Mouse (Mus musculus) right cerebral cortex, postnatal 36 days (tissue): Measurements from ENCODE around the gene Rimbp2.
A peak's percentile ranks its signal among the peaks of the same experiment; 100 is the strongest.
"Not testable (repeated sequence)": the region's sequence is repeated elsewhere in the genome, so short reads cannot be mapped to it uniquely, and the experiment has no call there.

Experiments used
- DNase-seq, 2 experiments: peaks; one replicate each; pipeline ENCODE4 v3.0.0; 2022; ENCODE audit warnings: low spot score in 2 of 2, mixed read lengths in 1 of 2

Gene Rimbp2

GRCm38 (mm10) chr5:128953278-128954070 lies at the start of gene Rimbp2:
TSS of gene Rimbp2 (minus strand) at chr5:128953486.
- DNase-seq, result peak; percentile 57 to 77

GRCm38 (mm10) chr5:129002571-129003011 lies 49.3 kb upstream of the Rimbp2 start:
- no peak for DNase-seq

- DNase-seq, result no peak
Measured at GRCm38 (mm10) chr5:129000706-129001468, 47.6 kb upstream of the Rimbp2 start.

GRCm38 (mm10) chr5:128987141-128987954 lies 34.1 kb upstream of the Rimbp2 start:
- no peak for DNase-seq

- no peak for DNase-seq
Measured at GRCm38 (mm10) chr5:128985946-128986345, 32.7 kb upstream of the Rimbp2 start.

- no peak for DNase-seq
Measured at GRCm38 (mm10) chr5:128984536-128984935, 31.2 kb upstream of the Rimbp2 start.

- no peak for DNase-seq
Measured at GRCm38 (mm10) chr5:128981607-128982006, 28.3 kb upstream of the Rimbp2 start.

- no peak for DNase-seq
Measured at GRCm38 (mm10) chr5:128980857-128981256, 27.6 kb upstream of the Rimbp2 start.

- no peak for DNase-seq
Measured at GRCm38 (mm10) chr5:128978957-128979356, 25.7 kb upstream of the Rimbp2 start.

GRCm38 (mm10) chr5:128977466-128977865 lies 24.2 kb upstream of the Rimbp2 start:
- DNase-seq, result not testable (repeated sequence)

- no peak for DNase-seq
Measured at GRCm38 (mm10) chr5:128976266-128976665, 23.0 kb upstream of the Rimbp2 start.

GRCm38 (mm10) chr5:128971298-128971697 lies 18.0 kb upstream of the Rimbp2 start:
- DNase-seq, result peak in 1 of 2 experiments; percentile 55

- no peak for DNase-seq
Measured at GRCm38 (mm10) chr5:128970878-128971277, 17.6 kb upstream of the Rimbp2 start.

GRCm38 (mm10) chr5:128964353-128964752 lies 11.1 kb upstream of the Rimbp2 start:
- no peak for DNase-seq

GRCm38 (mm10) chr5:128958916-128959315 lies 5.6 kb upstream of the Rimbp2 start:
- DNase-seq, result no peak

- not testable (repeated sequence) for DNase-seq
Measured at GRCm38 (mm10) chr5:128954371-128954770, 1.1 kb upstream of the Rimbp2 start.

GRCm38 (mm10) chr5:128952291-128953195 lies 743 bp downstream of the Rimbp2 start:
- DNase-seq, result peak; percentile 67 to 70

GRCm38 (mm10) chr5:128951472-128951871 lies 1.8 kb downstream of the Rimbp2 start:
- no peak for DNase-seq

- no peak for DNase-seq
Measured at GRCm38 (mm10) chr5:128947093-128947492, 6.2 kb downstream of the Rimbp2 start.

- DNase-seq, result no peak
Measured at GRCm38 (mm10) chr5:128940436-128940835, 12.8 kb downstream of the Rimbp2 start.
